Mouse (Mus musculus): ENCODE results near the gene Siglec1. TPM values are rescaled to one million over a fixed set of nuclear protein-coding genes. Genes with fewer than 3 reads are reported as not detected.

Siglec1 gene
- polyA plus RNA-seq (2012; rRNA removed): 5.4 and 5.6 TPM in 2 replicates

GRCm38 (mm10) chr2:131086667-131087390 is at the start of gene Siglec1:
Gene Siglec1, minus strand, starts transcription at chr2:131086765.

GRCm38 (mm10) chr2:131132930-131133547 is 46.5 kb upstream of the Siglec1 start, which contains the start of gene Gm11037:
Gene Gm11037, plus strand, starts transcription at chr2:131133497.

GRCm38 (mm10) chr2:131127161-131127730 is 40.7 kb upstream of the Siglec1 start, which contains the start of gene Hspa12b:
Gene Hspa12b, plus strand, starts transcription at chr2:131127280.

GRCm38 (mm10) chr2:131063404-131063864 is 23.1 kb downstream of the Siglec1 start, which contains the start of gene Adam33:
Gene Adam33, minus strand, starts transcription at chr2:131063814.

GRCm38 (mm10) chr2:131042988-131043387 is 43.6 kb downstream of the Siglec1 start, which contains the start of gene Gfra4:
Gene Gfra4, minus strand, starts transcription at chr2:131043088.

Other genes starting within 250 kb of the Siglec1 start
- gene 4930402H24Rik, start 180.4 kb downstream of the Siglec1 start, polyA plus RNA-seq (2012; rRNA removed): 16.5 and 19.1 TPM in 2 replicates
- gene Atrn, start 180.3 kb downstream of the Siglec1 start, polyA plus RNA-seq (2012; rRNA removed): 7.3 TPM in 2 replicates
- 39.4 and 46.2 TPM in 2 replicates for gene Gfra4, start 43.7 kb downstream of the Siglec1 start, polyA plus RNA-seq (2012; rRNA removed)
- 56.1 and 60.3 TPM in 2 replicates for gene Adam33, start 23.0 kb downstream of the Siglec1 start, polyA plus RNA-seq (2012; rRNA removed)
- gene Hspa12b, start 40.5 kb upstream of the Siglec1 start, polyA plus RNA-seq (2012; rRNA removed): 7.4 and 8.0 TPM in 2 replicates
- gene Gm11037, start 46.7 kb upstream of the Siglec1 start, polyA plus RNA-seq (2012; rRNA removed): not detected in 2 replicates
- gene 1700037H04Rik, start 73.3 kb upstream of the Siglec1 start, polyA plus RNA-seq (2012; rRNA removed): 101 and 105 TPM in 2 replicates
- gene Cenpb, start 93.3 kb upstream of the Siglec1 start, polyA plus RNA-seq (2012; rRNA removed): 122 and 126 TPM in 2 replicates
- 26.8 and 29.2 TPM in 2 replicates for gene Cdc25b, start 100.2 kb upstream of the Siglec1 start, polyA plus RNA-seq (2012; rRNA removed)
- 14.4 and 16.7 TPM in 2 replicates for gene Spef1, start 100.5 kb upstream of the Siglec1 start, polyA plus RNA-seq (2012; rRNA removed)
- 61.0 and 81.1 TPM in 2 replicates for gene Ap5s1, start 120.3 kb upstream of the Siglec1 start, polyA plus RNA-seq (2012; rRNA removed)
- 63.4 and 78.6 TPM in 2 replicates for gene Mavs, start 147.3 kb upstream of the Siglec1 start, polyA plus RNA-seq (2012; rRNA removed)
- gene Pank2, start 175.7 kb upstream of the Siglec1 start, polyA plus RNA-seq (2012; rRNA removed): 17.9 and 23.3 TPM in 2 replicates

Data from colon, adult 2 months (tissue).